Mouse (Mus musculus) fat pad, adult 2 months (tissue): ENCODE results near the gene Mfsd4b1.

Experiments
- DNase-seq: peaks from one replicate; pipeline ENCODE4 v3.0.0-alpha.2; 2011; ENCODE audit warnings: low read depth, low spot score; ENCODE audit errors: extremely low read depth

The Mfsd4b1 gene

DNA sequence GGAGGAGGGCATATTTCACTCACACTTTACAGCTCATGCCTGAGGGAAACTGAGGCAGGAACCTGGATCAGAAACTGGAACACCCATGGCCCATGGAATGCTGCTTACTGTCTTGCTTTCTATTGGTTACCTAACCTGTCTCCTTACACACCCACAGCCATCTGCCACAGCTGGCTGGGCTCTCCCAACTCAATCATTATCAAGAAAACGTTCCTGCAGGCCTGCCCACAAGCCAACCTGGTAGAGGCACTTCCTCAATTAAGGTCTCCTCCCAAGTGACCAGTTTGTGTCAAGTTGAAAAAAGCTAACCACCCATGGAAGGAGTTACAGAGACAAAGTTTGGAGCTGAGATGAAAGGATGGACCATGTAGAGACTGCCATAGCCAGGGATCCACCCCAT is 63.2 kb downstream of the Mfsd4b1 start:
- no peak for DNase-seq

DNA sequence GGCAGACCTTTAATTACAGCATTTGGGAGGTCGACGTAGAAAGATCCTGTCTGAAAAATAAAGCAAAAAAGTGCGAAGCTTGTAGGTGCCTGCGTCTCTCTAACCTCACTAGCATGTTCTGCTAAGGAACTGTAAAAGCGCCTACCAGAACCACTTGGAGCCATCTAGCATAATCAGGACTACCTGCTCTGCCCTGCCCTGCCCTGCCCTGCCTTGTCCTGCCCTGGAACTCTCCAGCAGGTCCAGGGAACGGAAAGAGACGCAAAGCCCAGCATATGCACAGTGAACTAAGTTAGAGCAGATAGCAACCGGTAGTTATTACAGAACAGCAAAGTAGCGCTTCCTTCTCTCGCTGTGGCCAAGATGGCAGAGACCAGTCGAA is 64.6 kb downstream of the Mfsd4b1 start:
- no peak for DNase-seq

DNA sequence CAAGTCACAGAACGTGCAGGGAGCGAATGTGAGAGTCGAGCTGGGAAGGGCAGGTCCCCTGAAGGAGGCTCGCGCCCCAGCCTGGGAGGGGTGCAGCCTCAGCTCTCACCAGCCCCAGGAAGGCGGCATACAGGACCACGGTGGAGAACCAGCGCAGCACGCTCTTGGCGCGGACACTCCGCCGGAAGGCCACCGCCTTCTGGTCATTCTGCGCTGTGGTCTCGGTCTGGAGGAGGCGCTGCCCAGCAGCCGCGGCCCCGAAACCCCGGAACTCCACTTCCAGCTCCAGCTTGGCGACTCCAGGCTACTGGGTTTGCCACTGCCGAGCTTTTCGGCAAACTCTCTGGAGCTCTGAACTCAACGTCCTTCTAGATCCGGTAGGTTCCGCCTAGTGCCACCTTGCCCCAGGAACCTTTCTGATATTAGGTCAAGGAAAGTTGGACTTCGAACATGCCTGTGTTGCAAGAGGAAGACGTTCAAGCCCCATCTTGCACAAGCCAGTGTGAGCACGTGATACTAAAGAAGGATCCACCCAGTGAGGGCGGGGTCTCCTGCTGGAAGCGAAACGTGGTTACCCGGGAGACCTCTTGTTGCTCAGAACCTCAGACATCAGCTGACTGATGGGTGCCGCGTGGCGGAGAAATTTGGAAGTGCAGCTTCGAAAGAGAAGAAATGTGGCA is 65.2 kb downstream of the Mfsd4b1 start, which contains the start of gene Mfsd4b3:
Mfsd4b3 (minus strand) TSS at position 393 of the 680 bp plus-strand sequence.
- peak; percentile 94 for DNase-seq

GRCm38 (mm10) chr10:39958266-39958665 is 66.8 kb downstream of the Mfsd4b1 start:
- DNase-seq = no peak

DNA sequence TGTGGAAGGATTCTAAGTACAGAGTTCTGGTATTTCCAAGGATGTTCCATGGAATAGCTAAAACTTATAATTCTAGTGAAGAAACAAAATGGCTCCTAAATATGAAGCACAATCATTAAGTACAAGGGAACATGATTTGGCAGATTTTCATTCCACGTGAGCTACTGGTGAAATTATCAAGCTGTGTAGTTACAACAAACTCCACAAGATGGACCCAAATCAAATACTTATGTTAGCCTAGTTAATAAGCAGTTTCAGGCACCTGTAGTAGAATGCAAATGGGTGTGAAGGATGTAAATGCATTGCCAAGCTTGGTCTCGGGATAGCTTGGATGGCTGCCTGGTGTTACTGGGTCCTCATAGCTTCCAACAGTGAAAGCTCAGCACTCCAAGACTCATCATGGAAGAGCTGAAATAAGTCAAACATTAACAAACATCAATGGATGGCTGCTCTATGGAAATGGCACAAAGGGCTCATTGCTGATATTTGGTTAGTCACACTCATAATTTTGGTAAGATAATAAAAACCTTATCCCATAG is 68.7 kb downstream of the Mfsd4b1 start:
- no peak for DNase-seq

DNA sequence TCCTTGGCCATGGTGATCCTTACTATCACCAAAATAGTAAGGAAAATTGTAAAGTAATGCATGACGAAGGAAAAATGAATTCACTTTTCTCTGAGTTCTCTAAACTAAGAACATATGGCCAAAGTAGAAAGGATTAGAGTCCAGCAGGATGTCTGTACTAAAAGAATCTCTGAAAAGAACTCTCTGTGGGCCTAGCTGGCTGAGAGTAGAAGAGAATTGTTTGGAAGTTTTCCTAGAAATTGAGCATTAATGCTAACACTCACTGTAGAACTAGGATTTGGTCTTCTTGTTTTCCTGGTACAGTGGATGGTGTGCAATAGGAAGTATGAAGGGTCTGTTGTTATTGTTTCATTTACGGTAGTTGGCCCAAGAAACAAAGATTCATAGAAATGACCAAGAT is 69.9 kb downstream of the Mfsd4b1 start:
- DNase-seq = no peak
